Mouse (Mus musculus): ENCODE data around the gene Man1b1.
A peak's percentile ranks its signal among the peaks of the same experiment; 100 is the strongest.

Man1b1 gene

DNA sequence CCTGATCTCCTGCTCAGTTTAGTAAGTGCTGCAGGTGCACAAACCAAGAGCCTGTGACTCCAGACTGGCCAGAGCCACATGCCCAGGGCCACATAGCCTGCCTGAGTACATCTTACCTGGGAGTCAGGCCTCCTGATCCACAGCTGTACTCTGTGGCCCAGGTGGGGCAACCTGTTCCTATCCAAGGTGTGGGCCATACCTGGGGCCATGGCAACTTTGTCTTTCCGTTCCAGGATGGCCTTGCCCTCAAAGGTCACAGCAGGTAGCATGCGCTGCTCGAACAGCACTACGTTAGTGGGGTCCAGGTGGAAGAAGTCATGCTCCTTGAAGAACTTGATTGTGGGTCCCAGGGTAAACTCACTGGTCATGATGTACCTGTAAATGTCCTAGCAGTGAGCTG, 32.2 kb downstream of the Man1b1 start:
- no peak for DNase-seq (ENCODE audit: low spot score)

DNA sequence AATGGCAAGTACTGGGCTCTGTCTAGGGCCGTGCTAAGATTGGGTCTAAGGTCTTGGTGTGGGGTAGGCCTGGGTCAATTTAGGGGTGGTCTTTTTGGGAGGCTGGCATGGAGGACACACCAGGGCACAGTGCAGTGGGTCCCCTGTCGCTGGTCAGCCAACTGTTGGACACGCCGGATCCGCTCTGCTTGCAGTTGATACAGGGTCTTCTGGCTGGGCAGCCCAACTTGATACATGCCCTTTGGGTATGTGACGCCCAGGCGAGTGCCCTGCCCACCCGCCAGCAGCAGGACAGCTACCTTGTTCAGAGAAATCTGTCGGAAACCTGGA, 32.6 kb downstream of the Man1b1 start:
- DNase-seq (ENCODE audit: low spot score) = no peak

DNA sequence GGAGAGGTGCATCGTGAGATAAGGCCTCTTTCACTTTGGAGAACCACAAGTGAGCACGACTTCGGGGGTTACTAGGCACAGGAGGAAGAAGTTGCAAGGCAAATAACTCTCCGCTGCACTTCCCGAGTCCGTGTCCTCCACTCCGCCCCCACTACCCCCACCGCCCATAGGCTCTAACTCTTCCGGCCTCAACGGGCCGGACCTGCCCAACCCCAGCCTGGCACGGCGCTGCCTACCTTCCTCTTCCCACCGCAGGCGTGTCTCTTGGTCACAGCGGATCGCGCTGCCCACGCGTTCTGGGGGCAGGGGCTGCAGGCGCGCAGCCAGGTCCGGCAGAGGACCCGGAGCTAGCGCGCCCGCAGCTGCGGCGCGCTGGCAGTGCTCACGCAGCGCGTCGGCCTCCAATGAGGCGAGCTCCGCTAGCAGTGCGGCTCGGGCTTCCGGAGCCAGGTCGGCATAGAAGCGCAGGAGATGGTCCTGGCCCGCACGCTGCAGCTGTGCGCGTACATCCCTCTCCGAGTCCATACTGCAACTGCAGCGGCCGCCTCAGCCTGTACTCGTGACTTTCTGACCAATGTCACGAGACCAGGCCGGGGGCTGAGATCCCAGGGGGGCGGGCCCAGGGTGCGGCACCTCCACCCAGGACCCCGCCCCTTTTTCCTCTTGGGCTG, 33.1 kb downstream of the Man1b1 start, which contains the start of gene Uap1l1:
Gene Uap1l1, minus strand, starts transcription at position 592 of the 671 bp plus-strand sequence.
- peak; percentile 48 for DNase-seq (ENCODE audit: low spot score)

DNA sequence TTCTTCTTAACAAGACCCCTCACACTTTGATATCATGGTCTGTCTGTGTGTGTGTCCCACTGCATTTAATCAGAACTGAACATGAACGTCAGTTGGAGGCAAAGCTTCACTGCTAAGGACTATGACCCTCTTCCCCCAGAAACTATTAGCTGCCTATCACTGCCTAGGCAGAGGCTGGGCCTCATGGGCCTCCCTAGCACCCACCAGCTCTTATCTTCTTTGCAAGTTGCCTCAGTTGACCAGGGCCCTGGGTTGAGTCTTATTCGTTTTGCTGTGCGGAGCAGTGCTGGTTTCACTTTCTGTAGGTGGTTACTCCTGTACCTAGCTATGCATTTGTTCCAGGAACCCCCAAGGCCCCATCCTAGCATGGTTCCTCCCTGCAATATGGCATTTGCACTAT, 37.9 kb downstream of the Man1b1 start:
- DNase-seq (ENCODE audit: low spot score) = no peak

DNA sequence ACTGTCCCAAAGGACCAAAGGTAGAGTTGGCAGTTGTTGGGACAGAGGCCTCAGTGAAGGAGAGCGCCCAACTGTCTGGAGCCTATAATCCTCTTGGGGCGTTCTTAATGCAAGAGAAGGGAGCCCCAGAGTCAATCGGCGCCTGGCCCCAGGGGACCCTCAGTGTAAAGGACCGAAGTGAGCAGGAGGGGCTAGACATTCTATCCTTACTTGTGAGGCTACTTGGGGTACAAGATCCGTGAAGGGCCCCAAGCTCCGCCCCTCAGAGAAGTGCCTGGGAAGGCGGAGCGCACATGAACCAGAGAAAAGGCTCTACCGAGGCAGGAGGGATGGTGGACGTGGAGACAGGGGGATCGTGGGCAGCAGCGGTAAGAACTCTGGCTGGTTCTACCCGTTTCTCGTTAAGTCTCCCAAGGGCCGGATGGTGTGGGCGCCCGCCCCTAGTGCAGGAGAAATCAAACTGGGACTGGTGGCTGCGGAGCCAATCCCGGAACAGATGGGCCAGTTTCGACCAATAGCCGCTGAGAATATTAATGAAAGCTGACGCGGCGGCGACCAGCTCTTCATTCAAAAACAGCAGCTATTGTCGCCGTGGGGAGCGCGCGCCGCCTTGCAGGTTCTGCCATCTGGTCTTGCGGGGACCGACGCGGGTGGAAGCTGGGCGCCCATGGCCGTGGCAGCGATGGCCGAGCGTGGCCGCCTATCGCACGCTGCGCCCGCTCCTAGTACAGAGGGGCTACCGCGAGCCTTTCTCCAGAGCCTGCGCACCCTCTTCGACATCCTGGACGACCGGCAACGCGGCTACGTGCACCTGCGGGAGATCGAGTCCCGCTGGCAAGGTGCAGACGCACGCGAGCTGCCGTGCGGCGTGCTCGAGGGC, 39.9 kb downstream of the Man1b1 start, which contains the start of gene Sapcd2:
Gene Sapcd2, plus strand, starts transcription at position 558 of the 880 bp plus-strand sequence.
- no peak for DNase-seq (ENCODE audit: low spot score)

DNA sequence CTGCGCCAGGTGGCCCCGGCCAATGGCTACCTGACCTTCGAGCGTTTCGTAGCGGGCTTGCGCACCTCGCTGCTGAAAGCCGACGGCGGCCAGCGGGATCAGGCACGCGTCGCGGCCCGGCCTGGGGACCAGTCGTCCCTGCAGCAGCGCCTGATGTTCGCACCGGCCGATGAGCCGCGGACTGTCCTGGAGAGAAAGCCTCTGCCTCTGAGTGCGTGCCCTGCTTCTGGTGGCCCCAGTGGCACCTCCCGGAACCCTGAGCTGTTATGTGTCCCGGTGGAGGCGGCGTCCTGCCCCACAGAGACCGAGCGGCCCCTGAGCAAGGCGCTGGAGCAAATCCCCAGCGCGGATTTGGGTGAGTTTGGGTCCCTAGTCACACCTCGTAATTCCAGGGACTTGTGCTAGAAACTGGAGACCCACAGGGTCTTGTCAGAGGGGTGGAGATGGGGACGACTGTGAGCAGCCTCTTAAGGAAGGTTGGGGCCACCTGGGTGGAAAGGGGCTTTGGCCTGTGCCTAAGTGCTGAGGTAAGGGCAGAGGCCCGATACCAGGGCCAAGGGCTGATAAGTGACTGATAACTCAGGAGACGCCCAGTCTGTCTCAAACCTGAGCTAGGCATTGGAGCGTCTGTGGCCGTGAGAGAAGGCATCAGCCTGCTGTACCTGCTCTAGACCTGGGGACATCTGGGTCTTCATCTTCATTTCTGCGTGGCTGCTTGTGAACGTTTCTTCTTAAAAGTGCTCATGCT, 40.7 kb downstream of the Man1b1 start:
- no peak for DNase-seq (ENCODE audit: low spot score)

DNA sequence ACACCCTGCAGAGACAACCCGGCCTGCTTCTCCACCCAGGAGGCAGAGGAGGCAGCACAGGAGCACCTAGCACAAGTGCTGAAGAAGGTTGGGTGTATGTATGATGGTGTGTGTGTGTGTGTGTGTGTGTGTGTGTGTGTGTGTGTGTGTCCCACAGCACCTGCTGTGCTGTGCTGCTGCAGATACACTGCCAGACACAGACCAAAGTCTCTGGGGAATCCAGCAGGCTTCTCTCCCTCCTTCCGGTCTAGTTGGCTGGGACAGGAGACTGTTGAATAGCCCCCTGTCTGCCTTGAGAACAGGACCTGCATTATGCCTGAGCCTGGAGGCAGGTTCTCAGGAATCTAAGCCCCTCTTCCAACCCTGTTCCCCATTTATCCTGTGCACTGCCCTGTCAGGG, 41.3 kb downstream of the Man1b1 start:
- no peak for DNase-seq (ENCODE audit: low spot score)

DNA sequence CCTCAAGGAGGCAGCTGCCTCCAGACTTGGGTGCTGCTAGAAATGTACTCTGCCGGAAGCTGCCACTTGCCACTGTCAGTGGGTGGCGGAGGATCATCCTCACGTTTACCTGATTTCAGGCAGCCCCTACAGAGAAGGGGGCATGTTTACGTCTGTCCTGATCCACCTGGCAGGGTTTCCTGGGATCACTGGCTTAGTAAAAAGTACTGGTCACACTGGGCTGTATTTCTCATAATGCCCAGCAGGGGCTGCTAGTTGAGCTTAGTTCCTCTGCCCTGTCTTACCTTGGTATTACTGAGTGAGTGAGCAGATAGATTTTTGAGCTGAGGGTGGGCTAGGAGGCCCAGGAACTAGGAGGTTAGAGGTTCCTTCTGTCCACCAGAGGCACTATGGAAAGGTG, 44.5 kb downstream of the Man1b1 start:
- DNase-seq (ENCODE audit: low spot score) = no peak

DNA sequence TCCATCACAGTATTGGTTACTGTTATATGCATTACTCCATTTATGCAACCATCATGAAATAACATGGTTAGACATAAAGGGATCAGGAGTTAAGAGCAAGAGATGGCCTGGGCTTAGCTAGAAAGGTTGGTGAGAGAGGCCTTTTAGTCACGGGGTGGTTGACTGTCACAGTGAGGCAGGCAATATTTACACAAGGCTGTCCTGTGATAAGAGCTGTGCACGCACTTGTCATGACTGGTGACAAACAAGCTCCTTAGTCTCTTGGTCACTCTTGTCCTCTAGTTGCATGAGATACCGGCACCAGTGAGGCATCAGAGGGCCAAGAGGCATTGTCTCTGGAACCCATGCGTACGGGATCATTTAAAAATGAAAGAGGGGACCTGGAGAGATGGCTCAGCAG, 52.4 kb downstream of the Man1b1 start:
- no peak for DNase-seq (ENCODE audit: low spot score)

DNA sequence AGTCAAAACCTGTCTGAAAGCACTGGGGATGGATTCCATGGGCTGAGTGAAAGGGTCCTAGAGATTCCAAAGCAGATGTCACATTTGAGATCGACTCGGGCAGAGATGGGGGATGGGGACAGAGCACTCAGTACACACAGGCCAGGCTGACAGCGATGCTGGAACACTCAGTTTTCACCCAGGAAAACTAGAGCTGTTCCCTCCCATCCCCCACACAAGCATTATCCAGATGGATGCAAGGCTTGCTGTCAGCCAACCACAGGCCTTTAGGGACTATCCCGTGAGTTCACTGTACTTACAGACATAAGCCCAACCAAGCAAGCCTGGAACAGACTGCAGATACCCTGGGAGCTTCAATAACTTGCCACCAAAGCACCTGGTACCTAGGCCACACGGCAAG, 59.1 kb downstream of the Man1b1 start:
- no peak for DNase-seq (ENCODE audit: low spot score)

DNA sequence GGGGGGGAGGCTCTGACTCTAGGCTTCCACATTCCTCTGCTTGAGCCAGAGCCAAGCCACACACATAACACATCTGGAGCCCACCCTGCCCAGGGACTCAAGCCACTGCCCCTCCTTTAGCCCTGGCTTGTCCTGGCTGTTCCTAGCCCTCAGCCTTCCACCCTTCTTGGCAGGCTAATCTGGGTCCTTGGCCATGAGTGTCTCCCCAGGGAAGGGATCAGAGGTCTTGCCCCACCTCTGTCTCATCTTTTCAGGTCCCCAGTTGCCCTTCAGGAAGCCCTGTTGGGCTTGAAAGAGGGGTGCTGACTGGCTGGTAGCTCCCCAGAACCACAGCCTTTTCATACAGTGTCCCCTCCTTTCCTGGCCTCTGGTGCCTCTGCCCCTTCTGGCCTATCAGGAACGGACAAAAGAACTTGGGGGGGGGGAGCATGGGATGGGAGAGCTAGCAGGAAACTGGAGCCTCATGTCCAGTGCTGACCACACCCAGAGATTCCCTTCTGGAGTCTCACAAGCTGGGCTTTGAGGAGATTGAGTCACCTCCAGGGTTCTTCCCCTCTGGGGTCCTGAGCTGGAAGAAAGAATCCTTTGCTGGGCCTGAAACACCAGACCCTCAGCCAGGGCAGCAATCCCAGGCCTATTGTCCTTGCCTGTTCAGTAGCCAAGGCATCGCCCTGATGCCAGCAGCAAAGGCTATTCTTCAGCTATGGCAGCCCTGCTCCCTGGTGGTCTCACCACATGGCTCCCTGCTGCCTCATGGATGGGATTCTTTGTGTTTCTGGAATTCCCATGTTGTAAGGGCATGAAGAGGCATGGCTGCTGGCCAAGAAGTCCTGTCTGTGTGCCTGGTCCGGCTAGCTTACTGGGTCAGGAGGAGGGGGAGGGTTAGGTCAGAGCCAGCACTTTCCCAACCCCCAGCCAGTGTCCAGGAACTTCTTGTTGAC, 62.4 kb downstream of the Man1b1 start:
- no peak for DNase-seq (ENCODE audit: low spot score)

DNA sequence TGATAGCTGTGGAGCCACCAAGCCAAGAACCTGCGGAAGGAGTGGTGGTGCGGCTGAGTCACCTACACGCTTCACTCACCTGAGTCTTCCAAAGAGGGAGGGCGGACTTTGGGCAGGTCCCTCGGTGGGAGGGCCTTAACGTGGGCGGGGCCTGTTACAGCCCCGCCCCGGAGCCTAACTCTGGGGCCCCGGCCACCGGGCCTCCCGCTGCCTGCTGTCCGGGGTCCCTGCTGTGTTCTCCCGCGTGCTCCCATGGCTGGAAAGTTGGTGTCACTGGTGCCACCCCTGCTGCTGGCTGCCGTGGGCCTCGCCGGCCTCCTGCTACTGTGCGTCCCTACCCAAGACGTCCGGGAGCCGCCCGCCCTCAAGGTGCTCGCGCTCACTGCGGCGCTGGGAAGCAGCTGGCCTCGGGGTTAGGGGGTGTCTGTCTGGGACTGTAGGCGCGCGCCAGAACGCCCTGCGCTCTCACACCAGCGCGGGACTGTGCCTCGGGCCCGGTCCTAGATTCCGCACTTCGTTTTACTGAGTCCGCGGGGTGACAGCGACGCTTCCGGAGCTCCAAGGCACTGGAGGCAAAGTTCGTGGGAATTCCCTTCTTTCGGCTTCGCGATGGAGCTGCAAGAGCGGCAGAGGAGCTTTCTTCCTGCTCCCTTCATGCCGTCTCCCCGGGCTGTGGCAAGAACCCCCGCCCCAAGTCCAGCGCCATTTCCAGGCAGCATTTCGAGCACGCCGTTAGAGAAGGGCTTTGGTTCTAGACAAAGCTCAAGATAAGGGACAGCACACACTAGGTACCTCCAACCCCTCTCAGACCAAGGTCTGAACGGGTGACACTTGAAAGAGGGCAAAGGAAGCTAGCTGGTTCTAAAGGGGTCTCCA, 63.8 kb downstream of the Man1b1 start, which contains the start of gene Entpd2:
Gene Entpd2, plus strand, starts transcription at position 154 of the 876 bp plus-strand sequence.
- DNase-seq (ENCODE audit: low spot score) = no peak

DNA sequence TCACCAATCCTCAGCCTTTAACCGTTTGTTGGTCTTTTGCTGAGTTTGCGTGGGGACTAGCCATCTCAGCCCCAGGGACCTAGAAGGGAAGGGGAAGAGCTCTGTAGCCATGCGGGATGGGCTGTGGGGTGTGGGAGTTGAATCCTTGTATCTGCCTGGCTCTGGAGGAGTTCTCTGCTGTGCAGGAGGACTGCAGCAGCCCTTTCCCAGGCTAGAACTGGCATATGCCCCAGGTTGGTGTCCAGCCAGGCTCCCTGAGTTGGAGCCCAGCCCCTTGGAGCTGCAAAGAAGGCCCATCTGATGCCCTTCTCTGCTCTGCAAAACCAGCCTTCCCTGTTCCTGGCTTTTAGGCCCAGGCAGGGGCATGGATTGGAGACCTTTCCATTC, 64.5 kb downstream of the Man1b1 start:
- DNase-seq (ENCODE audit: low spot score) = no peak

DNA sequence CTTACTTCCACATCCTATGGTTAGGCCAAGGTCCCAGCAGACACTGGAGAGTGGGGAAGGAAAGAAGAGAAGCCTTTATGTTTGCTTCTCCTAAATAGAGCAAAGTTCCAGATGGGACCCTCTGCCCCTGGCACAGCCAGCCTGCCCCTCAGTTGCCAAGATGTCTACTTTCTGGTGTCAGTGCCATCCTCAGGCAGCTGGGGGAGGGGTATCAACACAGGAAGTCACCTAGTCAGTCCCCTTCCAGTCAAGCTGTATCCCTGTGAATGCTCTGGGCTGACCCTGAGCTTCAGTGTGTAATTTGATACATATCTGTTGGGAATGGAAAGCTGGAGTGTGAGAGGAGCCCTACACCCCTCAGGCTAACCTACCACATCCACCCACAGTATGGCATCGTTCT, 64.9 kb downstream of the Man1b1 start:
- no peak for DNase-seq (ENCODE audit: low spot score)

DNA sequence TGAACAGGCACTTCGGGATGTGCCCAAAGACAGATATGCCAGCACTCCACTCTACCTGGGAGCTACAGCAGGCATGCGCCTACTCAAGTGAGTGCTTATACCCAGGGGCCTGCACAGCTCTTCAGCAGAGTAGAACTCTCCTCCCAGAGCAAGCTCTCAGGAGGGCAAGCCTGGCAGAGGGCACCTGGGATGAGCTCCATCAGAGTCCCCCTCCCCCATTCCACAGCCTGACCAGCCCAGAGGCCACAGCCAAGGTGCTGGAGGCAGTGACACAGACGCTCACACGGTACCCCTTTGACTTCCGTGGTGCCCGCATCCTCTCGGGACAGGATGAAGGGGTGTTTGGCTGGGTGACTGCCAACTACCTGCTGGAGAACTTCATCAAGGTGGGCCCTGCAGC, 65.9 kb downstream of the Man1b1 start:
- DNase-seq (ENCODE audit: low spot score) = no peak

DNA sequence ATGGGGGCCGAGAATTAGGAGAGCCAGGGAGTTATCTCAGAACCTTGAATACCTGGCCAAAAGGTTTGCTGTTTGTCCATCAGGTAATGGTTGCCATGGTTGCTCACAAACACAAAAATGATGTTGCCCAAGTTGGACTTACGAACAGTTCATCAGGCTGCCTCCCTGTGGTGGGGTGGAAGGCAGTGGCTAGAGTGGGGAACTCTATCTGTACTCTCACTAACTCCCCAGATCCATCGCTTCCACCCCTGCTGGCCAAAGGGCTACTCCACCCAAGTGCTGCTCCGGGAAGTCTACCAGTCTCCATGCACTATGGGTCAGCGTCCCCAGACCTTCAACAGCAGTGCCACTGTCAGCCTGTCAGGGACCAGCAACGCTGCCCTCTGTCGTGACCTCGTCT, 66.9 kb downstream of the Man1b1 start, which contains the start of gene Npdc1:
Gene Npdc1, plus strand, starts transcription at position 301 of the 400 bp plus-strand sequence.
- DNase-seq (ENCODE audit: low spot score) = no peak

DNA sequence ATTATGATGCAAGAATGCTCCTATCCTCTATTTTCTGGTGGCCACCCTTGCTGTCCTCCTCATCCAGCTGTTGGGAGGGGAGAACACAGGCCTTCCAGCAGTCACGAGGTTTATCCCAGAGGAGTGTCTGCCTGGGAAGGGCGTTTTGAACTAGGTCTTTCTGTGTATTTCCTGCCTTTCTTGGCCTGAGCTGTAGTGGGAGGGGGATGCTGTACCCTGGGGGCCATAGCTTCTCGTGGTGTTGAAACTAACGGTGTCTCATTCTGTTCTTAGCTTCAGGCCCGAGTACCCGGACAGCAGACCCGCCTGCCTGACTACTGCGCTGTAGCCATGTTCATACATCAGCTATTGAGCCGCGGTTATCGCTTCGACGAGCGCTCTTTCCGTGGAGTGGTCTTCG, 68.2 kb downstream of the Man1b1 start:
- DNase-seq (ENCODE audit: low spot score) = no peak

DNA sequence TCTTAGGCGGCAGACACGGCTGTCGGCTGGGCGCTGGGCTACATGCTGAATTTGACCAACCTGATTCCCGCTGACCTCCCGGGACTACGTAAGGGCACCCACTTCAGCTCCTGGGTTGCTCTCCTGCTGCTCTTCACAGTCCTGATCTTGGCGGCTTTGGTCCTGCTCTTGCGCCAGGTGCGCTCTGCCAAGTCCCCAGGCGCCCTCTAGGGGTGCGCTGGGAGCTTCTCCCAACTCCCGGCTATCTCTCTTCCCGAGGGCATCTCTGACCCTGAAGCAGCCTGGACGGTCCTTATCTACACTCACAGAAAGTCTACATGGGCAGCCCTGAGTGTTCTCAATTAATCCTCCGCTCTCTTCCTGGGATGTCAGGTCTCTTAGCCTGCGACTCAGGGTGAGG, 68.6 kb downstream of the Man1b1 start:
- DNase-seq (ENCODE audit: low spot score) = no peak
